Mouse (Mus musculus): ENCODE measurements at regions not wholly inside any gene's neighbourhood (a gene's known extent, or its start where the extent isn't known, plus 50 kb on each side); places are given as distances from the start of the nearest gene placed in this dataset.

- H3K9me3 ChIP-seq (ENCODE audit: low read length) = peaks cover 21% of the 10 kb centered on the region
- TF ChIP-seq NANOG (IDR thresholded peaks at IDR 0.05; ENCODE audit: borderline replicate concordance, low read length) = no peak
- no peak for TF ChIP-seq POU5F1 (IDR thresholded peaks at IDR 0.05; ENCODE audit: borderline replicate concordance, low read length)
- TF ChIP-seq CTCF (conservative IDR thresholded peaks at IDR 0.05; ENCODE audit: low read length) = no peak
- peaks cover 1% of the 10 kb centered on the region; the same call in 1 of the 2 replicates for H3K4me1 ChIP-seq (replicated peaks; ENCODE audit: low read depth, low read length)
- no peaks in the 10 kb centered on the region for H3K36me3 ChIP-seq (ENCODE audit: insufficient read depth, low read length)
- no peaks in the 10 kb centered on the region for H3K27me3 ChIP-seq (ENCODE audit: insufficient read depth, low read length)
- H3K4me3 ChIP-seq (replicated peaks; ENCODE audit: low read length) = no peak overlapping the region
These were observed 122.4 kb downstream of the Phf3 start for GRCm38 (mm10) chr1:30751138-30751907.

DNA sequence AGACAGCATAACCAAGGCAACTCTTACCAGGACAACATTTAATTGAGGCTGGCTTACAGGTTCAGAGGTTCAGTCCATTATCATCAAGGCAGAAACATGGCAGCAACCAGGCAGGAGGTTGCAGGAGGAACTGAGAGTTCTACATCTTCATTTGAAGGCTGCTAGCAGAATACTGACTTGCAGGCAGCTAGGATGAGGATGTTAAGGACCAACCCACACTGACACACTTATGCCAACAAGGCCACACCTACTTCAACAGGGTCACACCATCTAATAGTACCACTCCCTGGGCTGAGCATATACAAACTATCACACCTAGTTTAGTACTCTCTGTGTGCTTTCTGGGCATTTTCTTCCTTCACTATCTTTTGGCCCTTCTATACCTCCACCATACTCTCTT is 131.8 kb downstream of the Phf3 start:
- Histone ChIP-seq H3K4me1 (replicated peaks; ENCODE audit: low read depth, low read length) (no peaks in the 10 kb centered on the region), H3K27me3 (ENCODE audit: insufficient read depth, low read length) (no peaks in the 10 kb centered on the region), H3K4me3 (replicated peaks; ENCODE audit: low read length) (no peak overlapping the region), H3K36me3 (ENCODE audit: insufficient read depth, low read length) (no peaks in the 10 kb centered on the region), H3K9me3 (ENCODE audit: low read length) (no peaks in the 10 kb centered on the region)
- TF ChIP-seq CTCF (conservative IDR thresholded peaks at IDR 0.05; ENCODE audit: low read length) (no peak), NANOG (IDR thresholded peaks at IDR 0.05; ENCODE audit: borderline replicate concordance, low read length) (no peak), POU5F1 (IDR thresholded peaks at IDR 0.05; ENCODE audit: borderline replicate concordance, low read length) (no peak)

GRCm38 (mm10) chr1:30740831-30741230 is 132.9 kb downstream of the Phf3 start:
- Histone ChIP-seq H3K4me3 (replicated peaks; ENCODE audit: low read length) (no peak overlapping the region), H3K36me3 (ENCODE audit: insufficient read depth, low read length) (no peaks in the 10 kb centered on the region), H3K27me3 (ENCODE audit: insufficient read depth, low read length) (no peaks in the 10 kb centered on the region), H3K9me3 (ENCODE audit: low read length) (no peaks in the 10 kb centered on the region), H3K4me1 (replicated peaks; ENCODE audit: low read depth, low read length) (no peaks in the 10 kb centered on the region)
- TF ChIP-seq POU5F1 (IDR thresholded peaks at IDR 0.05; ENCODE audit: borderline replicate concordance, low read length) = no peak
- TF ChIP-seq NANOG (IDR thresholded peaks at IDR 0.05; ENCODE audit: borderline replicate concordance, low read length) = no peak
- TF ChIP-seq CTCF (conservative IDR thresholded peaks at IDR 0.05; ENCODE audit: low read length) = peak; percentile 37

GRCm38 (mm10) chr1:30721519-30721918 is 152.2 kb downstream of the Phf3 start:
- TF ChIP-seq NANOG (IDR thresholded peaks at IDR 0.05; ENCODE audit: borderline replicate concordance, low read length) (no peak), CTCF (conservative IDR thresholded peaks at IDR 0.05; ENCODE audit: low read length) (no peak), POU5F1 (IDR thresholded peaks at IDR 0.05; ENCODE audit: borderline replicate concordance, low read length) (no peak)
- no peaks in the 10 kb centered on the region for H3K36me3 ChIP-seq (ENCODE audit: insufficient read depth, low read length)
- no peaks in the 10 kb centered on the region for H3K27me3 ChIP-seq (ENCODE audit: insufficient read depth, low read length)
- no peak overlapping the region for H3K4me3 ChIP-seq (replicated peaks; ENCODE audit: low read length)
- H3K4me1 ChIP-seq (replicated peaks; ENCODE audit: low read depth, low read length) = no peaks in the 10 kb centered on the region
- peaks cover 48% of the 10 kb centered on the region for H3K9me3 ChIP-seq (ENCODE audit: low read length)

DNA sequence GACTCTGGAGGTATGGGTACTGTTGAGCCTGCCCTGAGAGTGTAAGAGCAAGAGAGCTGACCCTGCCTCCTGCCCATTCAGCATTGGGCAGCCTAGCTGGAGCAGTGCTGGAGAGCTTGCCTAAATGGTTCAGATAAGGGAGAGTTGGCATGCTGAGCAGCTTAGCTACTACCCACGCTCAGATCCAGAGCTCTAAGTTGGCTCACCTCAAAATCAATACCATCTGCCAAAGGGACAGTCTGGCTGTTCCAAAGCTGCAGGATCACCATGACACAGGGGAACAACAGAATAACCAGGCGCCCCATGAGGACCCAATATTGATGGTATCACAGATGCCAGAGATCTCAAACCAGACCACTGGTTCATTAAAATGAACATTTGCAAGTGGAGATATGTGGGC is 152.9 kb downstream of the Phf3 start:
- Histone ChIP-seq H3K36me3 (ENCODE audit: insufficient read depth, low read length) (no peaks in the 10 kb centered on the region), H3K9me3 (ENCODE audit: low read length) (peaks cover 48% of the 10 kb centered on the region), H3K4me1 (replicated peaks; ENCODE audit: low read depth, low read length) (no peaks in the 10 kb centered on the region), H3K27me3 (ENCODE audit: insufficient read depth, low read length) (no peaks in the 10 kb centered on the region), H3K4me3 (replicated peaks; ENCODE audit: low read length) (no peak overlapping the region)
- TF ChIP-seq NANOG (IDR thresholded peaks at IDR 0.05; ENCODE audit: borderline replicate concordance, low read length) (no peak), POU5F1 (IDR thresholded peaks at IDR 0.05; ENCODE audit: borderline replicate concordance, low read length) (no peak), CTCF (conservative IDR thresholded peaks at IDR 0.05; ENCODE audit: low read length) (no peak)

- no peak for TF ChIP-seq NANOG (IDR thresholded peaks at IDR 0.05; ENCODE audit: borderline replicate concordance, low read length)
- TF ChIP-seq POU5F1 (IDR thresholded peaks at IDR 0.05; ENCODE audit: borderline replicate concordance, low read length) = no peak
- no peak for TF ChIP-seq CTCF (conservative IDR thresholded peaks at IDR 0.05; ENCODE audit: low read length)
- Histone ChIP-seq H3K27me3 (ENCODE audit: insufficient read depth, low read length) (no peaks in the 10 kb centered on the region), H3K4me3 (replicated peaks; ENCODE audit: low read length) (no peak overlapping the region), H3K4me1 (replicated peaks; ENCODE audit: low read depth, low read length) (no peaks in the 10 kb centered on the region), H3K9me3 (ENCODE audit: low read length) (peaks cover 45% of the 10 kb centered on the region), H3K36me3 (ENCODE audit: insufficient read depth, low read length) (no peaks in the 10 kb centered on the region)
These were observed 155.1 kb downstream of the Phf3 start for GRCm38 (mm10) chr1:30718578-30718977.

DNA sequence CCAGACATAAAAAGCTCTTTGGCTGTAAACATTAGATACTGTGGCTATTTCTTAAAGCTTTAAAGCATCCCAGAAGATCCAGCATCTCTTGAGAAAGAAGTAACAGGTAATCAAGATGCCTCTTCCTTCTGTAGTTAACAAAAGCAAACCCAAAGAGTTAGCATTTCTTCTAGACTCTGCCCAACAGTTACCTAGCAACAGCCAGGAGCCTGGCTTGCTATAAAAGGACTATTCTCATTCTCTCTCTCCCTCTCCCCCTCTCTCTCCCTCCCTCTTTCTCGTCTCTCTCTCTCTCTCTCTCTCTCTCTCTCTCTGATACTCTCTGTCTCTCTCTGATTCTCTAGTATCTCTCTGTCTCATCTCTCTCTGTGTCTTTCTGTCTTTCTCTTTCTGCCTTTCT is 157.4 kb downstream of the Phf3 start:
- Histone ChIP-seq H3K4me3 (replicated peaks; ENCODE audit: low read length) (no peak overlapping the region), H3K36me3 (ENCODE audit: insufficient read depth, low read length) (no peaks in the 10 kb centered on the region), H3K4me1 (replicated peaks; ENCODE audit: low read depth, low read length) (no peaks in the 10 kb centered on the region), H3K9me3 (ENCODE audit: low read length) (peaks cover 26% of the 10 kb centered on the region), H3K27me3 (ENCODE audit: insufficient read depth, low read length) (no peaks in the 10 kb centered on the region)
- TF ChIP-seq NANOG (IDR thresholded peaks at IDR 0.05; ENCODE audit: borderline replicate concordance, low read length) (no peak), POU5F1 (IDR thresholded peaks at IDR 0.05; ENCODE audit: borderline replicate concordance, low read length) (no peak), CTCF (conservative IDR thresholded peaks at IDR 0.05; ENCODE audit: low read length) (no peak)

DNA sequence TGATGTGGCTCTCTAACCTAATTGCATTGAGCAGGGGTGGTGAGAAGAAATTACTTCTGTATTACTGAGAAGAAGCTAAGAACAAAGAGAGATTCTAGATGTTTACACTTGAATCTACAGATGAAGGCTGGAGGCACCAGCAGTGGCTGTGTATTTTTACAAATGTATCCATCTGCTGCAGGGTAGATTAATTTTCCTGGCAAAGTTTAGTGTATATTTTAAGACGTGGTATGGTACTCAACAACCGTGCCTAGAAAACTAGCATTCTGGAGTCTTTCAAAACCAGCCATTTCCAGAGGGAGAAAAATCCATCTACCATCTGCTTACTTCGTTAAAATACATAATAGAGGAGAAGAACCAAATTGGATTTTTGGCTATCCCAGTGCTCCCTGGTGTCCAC is 172.6 kb downstream of the Phf3 start:
- Histone ChIP-seq H3K36me3 (ENCODE audit: insufficient read depth, low read length) (no peaks in the 10 kb centered on the region), H3K9me3 (ENCODE audit: low read length) (peaks cover 4% of the 10 kb centered on the region; the same call in 1 of the 2 replicates), H3K27me3 (ENCODE audit: insufficient read depth, low read length) (no peaks in the 10 kb centered on the region), H3K4me1 (replicated peaks; ENCODE audit: low read depth, low read length) (no peaks in the 10 kb centered on the region), H3K4me3 (replicated peaks; ENCODE audit: low read length) (no peak overlapping the region)
- TF ChIP-seq NANOG (IDR thresholded peaks at IDR 0.05; ENCODE audit: borderline replicate concordance, low read length) (no peak), POU5F1 (IDR thresholded peaks at IDR 0.05; ENCODE audit: borderline replicate concordance, low read length) (no peak), CTCF (conservative IDR thresholded peaks at IDR 0.05; ENCODE audit: low read length) (no peak)

Data from E14TG2a.4 (cell line).